Mouse (Mus musculus) urinary bladder, postnatal 25 days (tissue): ENCODE measurements at regions not wholly inside any gene's neighbourhood (a gene's known extent, or its start where the extent isn't known, plus 50 kb on each side); places are given as distances from the start of the nearest gene placed in this dataset.

Experiments used
- DNase-seq: peaks from one replicate; pipeline ENCODE4 v3.0.0; 2022; ENCODE audit warnings: low spot score

DNA sequence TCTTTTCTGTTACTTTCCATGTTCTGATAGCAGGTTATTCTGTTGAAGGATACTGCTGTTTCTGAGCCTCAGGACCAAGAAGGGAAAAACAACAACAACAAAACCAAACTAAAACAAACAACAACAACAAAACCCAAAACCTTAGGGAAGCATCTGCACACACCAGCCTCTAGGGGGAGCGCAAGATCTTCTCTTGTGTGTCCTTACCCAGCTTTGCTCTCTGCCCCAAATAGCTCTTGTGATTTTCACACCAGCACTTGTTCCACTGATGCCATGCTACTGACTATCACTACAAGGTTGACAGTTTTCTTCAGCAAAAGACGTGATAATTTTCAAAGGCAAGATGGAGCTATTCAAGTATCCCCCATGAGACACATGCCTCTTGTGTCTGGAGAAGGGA, 59.8 kb upstream of the Nrg3 start:
- DNase-seq = peak; percentile 7
